Mouse (Mus musculus): ENCODE measurements around the gene Alx3. TPM values are rescaled to one million over a fixed set of nuclear protein-coding genes. Genes with fewer than 3 reads are reported as not detected.

Alx3 gene
- polyA plus RNA-seq, 1 experiment from 2014 or later: not detected

- no peak overlapping the region for H3K27ac ChIP-seq
- H3K4me2 ChIP-seq (replicated peaks): no peak overlapping the region
- H3K9me3 ChIP-seq (ENCODE audit: control insufficient read depth, low read length): no peaks in the 10 kb centered on the region
- peaks cover 90% of the 10 kb centered on the region for H3K27me3 ChIP-seq (ENCODE audit: control insufficient read depth, insufficient read depth, low read length)
- DNase-seq (ENCODE audit: low spot score): no peak
- no peaks in the 10 kb centered on the region for H3K36me3 ChIP-seq (replicated peaks; ENCODE audit: control insufficient read depth, insufficient read depth)
- WGBS: 1% methylated on average over 34 of the region's 34 CpGs
- no peak overlapping the region for H3K4me3 ChIP-seq (replicated peaks; ENCODE audit: low read length)
- no peak for ATAC-seq (ENCODE audit: low FRiP score)
- peaks cover 11% of the 10 kb centered on the region; the same call in 1 of the 2 replicates for H3K4me1 ChIP-seq (replicated peaks; ENCODE audit: control insufficient read depth, insufficient read depth, low read length)
- H3K9ac ChIP-seq: no peak overlapping the region
These were observed 1.2 kb downstream of the Alx3 start for GRCm38 (mm10) chr3:107595938-107596461.

DNA sequence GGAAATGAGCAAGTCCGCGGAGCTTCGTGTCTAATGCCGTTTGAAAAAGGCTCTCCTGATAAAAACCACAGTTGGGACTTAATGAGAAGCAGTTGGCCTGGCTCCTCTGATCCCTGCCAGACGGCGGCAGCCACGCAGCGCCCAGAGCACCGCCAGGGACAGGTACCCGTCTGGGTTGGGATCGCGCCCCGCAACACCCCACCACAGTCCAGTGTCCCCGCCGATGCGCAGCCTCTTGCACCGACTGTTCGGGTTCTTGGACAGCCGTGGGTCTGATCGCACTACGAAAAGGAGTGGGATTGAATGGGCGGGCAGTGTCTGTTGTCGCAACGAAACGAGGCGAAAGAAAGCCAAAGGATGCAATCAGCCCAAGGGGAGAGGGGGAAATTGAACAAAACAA is 1.7 kb downstream of the Alx3 start:
- H3K36me3 ChIP-seq (replicated peaks; ENCODE audit: control insufficient read depth, insufficient read depth): no peaks in the 10 kb centered on the region
- H3K9me3 ChIP-seq (ENCODE audit: control insufficient read depth, low read length): no peaks in the 10 kb centered on the region
- H3K27me3 ChIP-seq (ENCODE audit: control insufficient read depth, insufficient read depth, low read length): peaks cover 85% of the 10 kb centered on the region
- under 1% methylated on average over 26 of the region's 26 CpGs for WGBS
- no peak overlapping the region for H3K9ac ChIP-seq
- peaks cover 11% of the 10 kb centered on the region; the same call in 1 of the 2 replicates for H3K4me1 ChIP-seq (replicated peaks; ENCODE audit: control insufficient read depth, insufficient read depth, low read length)
- ATAC-seq (ENCODE audit: low FRiP score): no peak
- no peak overlapping the region for H3K27ac ChIP-seq
- no peak overlapping the region for H3K4me2 ChIP-seq (replicated peaks)
- H3K4me3 ChIP-seq (replicated peaks; ENCODE audit: low read length): no peak overlapping the region
- DNase-seq (ENCODE audit: low spot score): peak; percentile 50

- H3K9me3 ChIP-seq (ENCODE audit: control insufficient read depth, low read length): no peaks in the 10 kb centered on the region
- DNase-seq (ENCODE audit: low spot score) (no peak), ATAC-seq (ENCODE audit: low FRiP score) (no peak)
These were observed 2.3 kb downstream of the Alx3 start for GRCm38 (mm10) chr3:107597134-107597533.

DNA sequence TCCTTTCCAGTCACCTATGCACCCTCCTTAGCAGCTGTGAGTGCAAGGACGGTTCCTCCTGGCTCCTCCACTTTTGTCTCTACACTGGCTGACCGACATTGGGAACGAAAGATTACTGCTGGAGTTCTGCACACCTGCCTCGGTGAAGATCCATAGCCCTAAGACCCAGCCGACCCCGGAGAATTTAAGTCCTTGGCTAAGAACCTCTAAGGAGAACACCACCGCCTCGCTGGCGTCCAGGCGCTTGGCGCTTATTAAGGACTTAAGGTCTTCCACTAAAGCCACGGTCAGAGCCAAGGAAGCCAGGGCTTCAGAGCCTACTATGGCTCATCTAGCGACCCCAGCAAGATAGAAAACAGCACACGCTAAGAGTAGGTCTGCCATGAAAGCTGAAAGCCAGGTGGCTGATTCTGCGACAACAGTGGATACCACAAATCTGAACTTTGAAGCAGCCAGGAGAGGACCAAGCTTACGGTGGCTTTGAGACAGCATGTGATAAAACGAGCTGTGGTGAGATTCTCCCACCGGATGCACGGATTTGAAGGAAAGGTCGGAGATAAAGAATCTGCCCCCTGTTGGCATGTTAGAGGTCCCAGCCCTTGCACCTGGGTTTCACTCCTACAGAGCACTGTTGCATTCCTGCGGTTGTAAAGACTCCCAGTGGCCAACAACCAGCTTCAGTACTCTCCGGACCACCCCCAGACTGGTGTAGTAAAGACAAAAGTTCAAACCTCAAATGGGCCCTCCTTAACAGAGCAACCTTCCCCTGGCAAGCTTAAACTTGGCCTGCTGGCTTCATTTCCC is 3.0 kb downstream of the Alx3 start:
- 4% methylated on average over 22 of the region's 22 CpGs for WGBS
- ATAC-seq (ENCODE audit: low FRiP score): no peak
- Histone ChIP-seq H3K4me1 (replicated peaks; ENCODE audit: control insufficient read depth, insufficient read depth, low read length) (peaks cover 11% of the 10 kb centered on the region; the same call in 1 of the 2 replicates), H3K4me2 (replicated peaks) (no peak overlapping the region), H3K27me3 (ENCODE audit: control insufficient read depth, insufficient read depth, low read length) (peaks cover 73% of the 10 kb centered on the region), H3K36me3 (replicated peaks; ENCODE audit: control insufficient read depth, insufficient read depth) (no peaks in the 10 kb centered on the region), H3K27ac (no peak overlapping the region), H3K9me3 (ENCODE audit: control insufficient read depth, low read length) (no peaks in the 10 kb centered on the region), H3K4me3 (replicated peaks; ENCODE audit: low read length) (no peak overlapping the region), H3K9ac (no peak overlapping the region)
- DNase-seq (ENCODE audit: low spot score): no peak

More at GRCm38 (mm10) chr3:107597134-107597533, 2.3 kb downstream of the Alx3 start:
- H3K4me3 ChIP-seq (replicated peaks; ENCODE audit: low read length): no peak overlapping the region
- H3K36me3 ChIP-seq (replicated peaks; ENCODE audit: control insufficient read depth, insufficient read depth): no peaks in the 10 kb centered on the region
- peaks cover 79% of the 10 kb centered on the region for H3K27me3 ChIP-seq (ENCODE audit: control insufficient read depth, insufficient read depth, low read length)
- WGBS: 5% methylated on average over 19 of the region's 24 CpGs
- no peak overlapping the region for H3K27ac ChIP-seq
- no peak overlapping the region for H3K9ac ChIP-seq
- H3K4me2 ChIP-seq (replicated peaks): no peak overlapping the region
- peaks cover 11% of the 10 kb centered on the region; the same call in 1 of the 2 replicates for H3K4me1 ChIP-seq (replicated peaks; ENCODE audit: control insufficient read depth, insufficient read depth, low read length)

DNA sequence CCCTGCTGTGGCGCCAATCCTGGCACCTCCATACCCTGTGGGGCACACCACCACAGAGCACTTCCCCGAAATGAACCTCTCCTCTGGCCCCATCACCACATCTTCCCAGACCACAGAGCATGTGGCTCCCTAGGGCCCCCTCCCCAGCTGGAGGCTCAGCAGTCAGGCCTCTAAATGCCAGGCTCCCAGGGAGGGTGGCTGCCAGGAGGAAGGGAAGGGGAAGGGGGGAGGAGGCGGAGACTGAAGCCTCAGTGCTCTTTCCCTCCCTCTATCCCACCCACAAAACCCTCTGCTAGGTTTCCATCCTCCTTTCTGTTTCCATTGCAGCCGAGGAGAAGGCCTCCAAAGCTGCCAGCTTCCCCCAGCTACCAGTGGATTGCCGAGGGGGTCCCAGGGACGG is 5.3 kb downstream of the Alx3 start:
- no peak overlapping the region for H3K4me2 ChIP-seq (replicated peaks)
- no peak for DNase-seq (ENCODE audit: low spot score)
- no peak for ATAC-seq (ENCODE audit: low FRiP score)
- 41% methylated on average over 6 of the region's 6 CpGs for WGBS
- no peaks in the 10 kb centered on the region for H3K36me3 ChIP-seq (replicated peaks; ENCODE audit: control insufficient read depth, insufficient read depth)
- no peak overlapping the region for H3K4me3 ChIP-seq (replicated peaks; ENCODE audit: low read length)
- H3K9me3 ChIP-seq (ENCODE audit: control insufficient read depth, low read length): no peaks in the 10 kb centered on the region
- H3K27ac ChIP-seq: no peak overlapping the region
- H3K4me1 ChIP-seq (replicated peaks; ENCODE audit: control insufficient read depth, insufficient read depth, low read length): peaks cover 6% of the 10 kb centered on the region; the same call in 1 of the 2 replicates
- H3K27me3 ChIP-seq (ENCODE audit: control insufficient read depth, insufficient read depth, low read length): peaks cover 49% of the 10 kb centered on the region
- H3K9ac ChIP-seq: no peak overlapping the region

GRCm38 (mm10) chr3:107605304-107605703 is 10.5 kb downstream of the Alx3 start:
- Histone ChIP-seq H3K27ac (no peak overlapping the region), H3K27me3 (ENCODE audit: control insufficient read depth, insufficient read depth, low read length) (peaks cover 7% of the 10 kb centered on the region), H3K4me3 (replicated peaks; ENCODE audit: low read length) (no peak overlapping the region), H3K4me2 (replicated peaks) (no peak overlapping the region), H3K9ac (no peak overlapping the region), H3K4me1 (replicated peaks; ENCODE audit: control insufficient read depth, insufficient read depth, low read length) (no peaks in the 10 kb centered on the region), H3K36me3 (replicated peaks; ENCODE audit: control insufficient read depth, insufficient read depth) (peaks cover 2% of the 10 kb centered on the region; the same call in 1 of the 2 replicates), H3K9me3 (ENCODE audit: control insufficient read depth, low read length) (no peaks in the 10 kb centered on the region)
- ATAC-seq (ENCODE audit: low FRiP score): no peak
- WGBS: 4% methylated on average over 4 of the region's 4 CpGs
- peak; percentile 63 for DNase-seq (ENCODE audit: low spot score)

DNA sequence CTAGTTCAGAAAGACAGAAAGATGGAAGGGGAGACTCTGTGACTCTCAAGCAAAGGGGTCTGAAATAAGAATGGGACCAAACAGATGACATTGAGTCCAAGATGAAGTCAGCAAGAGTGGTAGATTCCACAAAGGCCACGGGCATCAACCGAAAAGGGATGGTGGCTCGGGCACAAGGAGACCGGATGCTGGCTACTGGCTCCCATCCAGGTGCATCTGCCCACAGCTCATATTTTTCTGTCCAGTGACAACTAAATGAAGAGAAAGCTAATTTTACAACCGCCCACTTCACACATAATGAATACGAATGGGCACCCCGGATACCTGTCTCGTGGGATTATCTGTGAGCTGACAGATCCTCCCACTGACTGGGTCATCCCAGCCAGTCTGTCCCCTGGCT is 12.4 kb downstream of the Alx3 start:
- WGBS: 83% methylated on average over 8 of the region's 8 CpGs
- H3K36me3 ChIP-seq (replicated peaks; ENCODE audit: control insufficient read depth, insufficient read depth): peaks cover 21% of the 10 kb centered on the region
- no peak overlapping the region for H3K27ac ChIP-seq
- DNase-seq (ENCODE audit: low spot score) (no peak), ATAC-seq (ENCODE audit: low FRiP score) (no peak)
- no peaks in the 10 kb centered on the region for H3K9me3 ChIP-seq (ENCODE audit: control insufficient read depth, low read length)
- no peak overlapping the region for H3K4me2 ChIP-seq (replicated peaks)
- no peak overlapping the region for H3K4me3 ChIP-seq (replicated peaks; ENCODE audit: low read length)
- H3K9ac ChIP-seq: no peak overlapping the region
- H3K27me3 ChIP-seq (ENCODE audit: control insufficient read depth, insufficient read depth, low read length): no peaks in the 10 kb centered on the region
- no peaks in the 10 kb centered on the region for H3K4me1 ChIP-seq (replicated peaks; ENCODE audit: control insufficient read depth, insufficient read depth, low read length)

GRCm38 (mm10) chr3:107608808-107609207 is 14.0 kb downstream of the Alx3 start:
- Histone ChIP-seq H3K9ac (no peak overlapping the region), H3K27ac (no peak overlapping the region), H3K9me3 (ENCODE audit: control insufficient read depth, low read length) (no peaks in the 10 kb centered on the region), H3K4me2 (replicated peaks) (no peak overlapping the region), H3K36me3 (replicated peaks; ENCODE audit: control insufficient read depth, insufficient read depth) (peaks cover 37% of the 10 kb centered on the region), H3K27me3 (ENCODE audit: control insufficient read depth, insufficient read depth, low read length) (no peaks in the 10 kb centered on the region), H3K4me3 (replicated peaks; ENCODE audit: low read length) (no peak overlapping the region), H3K4me1 (replicated peaks; ENCODE audit: control insufficient read depth, insufficient read depth, low read length) (no peaks in the 10 kb centered on the region)
- WGBS: 70% methylated on average over 4 of the region's 4 CpGs
- ATAC-seq (ENCODE audit: low FRiP score) (no peak), DNase-seq (ENCODE audit: low spot score) (no peak)

DNA sequence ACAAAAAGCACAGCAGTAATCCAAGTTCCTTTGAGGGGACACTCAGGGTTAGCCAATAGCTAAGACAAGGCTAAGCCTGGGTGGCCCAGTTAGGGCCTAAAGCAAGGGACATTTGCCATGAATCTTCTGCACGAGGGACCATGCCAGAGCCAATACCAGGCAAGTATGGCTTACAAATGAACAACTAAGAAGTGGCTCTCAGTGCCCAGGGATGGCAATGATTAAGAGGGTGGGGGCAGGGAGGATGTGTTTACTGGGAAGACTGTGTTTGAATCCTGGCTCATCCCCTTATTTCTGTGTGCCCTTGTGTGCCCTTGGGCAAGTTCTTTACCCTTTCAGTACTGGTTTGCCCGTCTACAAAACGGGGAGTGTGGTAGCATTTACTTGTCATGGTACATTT is 14.5 kb downstream of the Alx3 start:
- H3K4me2 ChIP-seq (replicated peaks): no peak overlapping the region
- no peaks in the 10 kb centered on the region for H3K9me3 ChIP-seq (ENCODE audit: control insufficient read depth, low read length)
- no peak overlapping the region for H3K9ac ChIP-seq
- WGBS: 42% methylated on average over 3 of the region's 3 CpGs
- no peaks in the 10 kb centered on the region for H3K4me1 ChIP-seq (replicated peaks; ENCODE audit: control insufficient read depth, insufficient read depth, low read length)
- ATAC-seq (ENCODE audit: low FRiP score) (no peak), DNase-seq (ENCODE audit: low spot score) (no peak)
- H3K27me3 ChIP-seq (ENCODE audit: control insufficient read depth, insufficient read depth, low read length): no peaks in the 10 kb centered on the region
- H3K27ac ChIP-seq: no peak overlapping the region
- H3K4me3 ChIP-seq (replicated peaks; ENCODE audit: low read length): no peak overlapping the region
- peaks cover 43% of the 10 kb centered on the region for H3K36me3 ChIP-seq (replicated peaks; ENCODE audit: control insufficient read depth, insufficient read depth)
